Mouse (Mus musculus): ENCODE results near the gene Dtx3.

GRCm38 (mm10) chr10:127140971-127141370, 54.6 kb downstream of the Dtx3 start:
- TF ChIP-seq POLR2A (IDR thresholded peaks at IDR 0.05; ENCODE audit: borderline replicate concordance, low read depth, low read length) (no peak), CTCF (IDR thresholded peaks at IDR 0.05; ENCODE audit: low read depth, low read length) (no peak)

All from bone marrow macrophage, adult 2 months (primary cell).